Mouse (Mus musculus) heart, embryonic 11.5 days (tissue): ENCODE measurements around the gene Tbkbp1. TPM values are rescaled to one million over a fixed set of nuclear protein-coding genes. Genes with fewer than 3 reads are reported as not detected.

Experiments
- ATAC-seq: fragments of 200-750 bp; cut with Nextera tagmentation; replicated peaks from 2 replicates; pipeline ENCODE4 v1.8.0; 2017; ENCODE audit warnings: moderate library complexity; ENCODE audit not compliant: insufficient number of reproducible peaks, low FRiP score, low TSS enrichment
- H3K27ac ChIP-seq: fragments of 300-500 bp; sonication (generic); 2 replicates; pipeline ENCODE4 v1.5.1; 2014; ENCODE audit warnings: mild to moderate bottlenecking, low read depth, low read length
- H3K27me3 ChIP-seq: fragments of 300-500 bp; sonication (generic); 2 replicates; pipeline ENCODE4 v1.6.1; 2014; ENCODE audit warnings: mild to moderate bottlenecking, low read length, mixed read lengths; ENCODE audit not compliant: control insufficient read depth, insufficient read depth
- H3K36me3 ChIP-seq: fragments of 300-500 bp; sonication (generic); 2 replicates; pipeline ENCODE4 v1.6.1; 2014; ENCODE audit warnings: mild to moderate bottlenecking, low read length, moderate library complexity, mixed read lengths; ENCODE audit not compliant: control insufficient read depth, insufficient read depth
- H3K4me1 ChIP-seq: fragments of 300-500 bp; sonication (generic); 2 replicates; pipeline ENCODE4 v1.6.1; 2014; ENCODE audit warnings: low read length; ENCODE audit not compliant: control insufficient read depth, insufficient read depth
- H3K4me2 ChIP-seq: fragments of 300-500 bp; sonication (generic); 2 replicates; pipeline ENCODE4 v1.6.1; 2014; ENCODE audit warnings: mild to moderate bottlenecking, moderate library complexity
- H3K4me3 ChIP-seq: fragments of 300-500 bp; sonication (generic); 2 replicates; pipeline ENCODE4 v1.5.1; 2014; ENCODE audit warnings: low read depth, low read length
- H3K9ac ChIP-seq: fragments of 300-500 bp; sonication (generic); 2 replicates; pipeline ENCODE4 v1.6.1; 2014; ENCODE audit warnings: mild to moderate bottlenecking, low read depth, low read length, moderate library complexity
- H3K9me3 ChIP-seq: fragments of 300-500 bp; sonication (generic); replicated peaks from 2 replicates; pipeline ENCODE4 v1.6.1; 2016; ENCODE audit warnings: low read length; ENCODE audit not compliant: control insufficient read depth
- WGBS: fragments of 180-500 bp; shearing (Covaris S2); extraction: QIAGEN DNeasy Blood & Tissue Kit; methylation state at CpG from one replicate; pipeline ENCODE4 v1.1.7; 2014; ENCODE audit not compliant: insufficient replicate concordance; 5-methylcytosine and 5-hydroxymethylcytosine counted together
- polyA plus RNA-seq: library from polyadenylated mRNA; unstranded; fragments of >200 nt; fragmentation: Nextera tagmentation; extraction: Ambion mirVana; gene quantifications from 2 replicates; pipeline ENCODE4 v1.2.1, GENCODE M21; 2014

Gene Tbkbp1
- polyA plus RNA-seq, 1 experiment from 2014 or later, result 5.7 TPM

DNA sequence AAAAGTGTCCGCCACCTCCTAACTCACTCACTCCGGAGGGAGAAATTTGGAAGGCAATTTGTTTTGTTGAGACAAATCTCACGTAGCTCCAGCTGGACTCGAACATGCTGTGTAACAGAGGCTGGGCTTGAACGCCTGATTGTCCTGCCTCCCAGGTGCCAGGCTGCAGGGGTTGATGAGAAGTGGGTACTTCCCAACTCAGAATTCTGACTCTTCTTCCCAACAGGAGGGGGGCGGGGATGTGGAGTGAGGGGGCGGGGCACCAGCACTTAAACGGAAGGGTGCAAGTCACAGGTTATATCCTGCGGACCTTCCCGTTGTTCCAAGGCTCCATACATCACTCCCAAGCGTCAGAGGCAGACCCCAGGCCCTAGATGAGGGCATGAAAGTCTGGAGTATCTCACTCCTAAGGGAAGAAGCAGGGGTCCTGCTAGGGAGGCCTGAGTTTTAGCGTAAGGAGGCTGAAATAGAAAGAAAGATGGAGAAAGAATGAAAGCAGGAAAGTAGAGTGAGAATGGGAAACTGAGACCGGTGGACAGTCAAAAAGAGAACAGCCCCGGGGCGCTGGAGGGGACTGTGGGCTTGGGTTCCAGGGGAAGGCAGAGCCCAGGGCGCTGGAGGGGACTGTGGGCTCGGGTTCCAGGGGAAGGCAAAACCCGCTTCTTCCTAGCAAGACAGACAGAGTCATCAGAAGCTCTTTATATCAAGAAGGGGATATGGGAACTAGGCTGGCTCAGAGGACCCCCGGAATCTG is 23.6 kb downstream of the Tbkbp1 start:
- Histone ChIP-seq H3K4me2 (peak overlapping the region; percentile 89), H3K9ac (no peak overlapping the region), H3K9me3 (no peaks in the 10 kb centered on the region), H3K36me3 (no peaks in the 10 kb centered on the region), H3K4me3 (peak overlapping the region; percentile 53), H3K27ac (no peak overlapping the region), H3K4me1 (peaks cover 10% of the 10 kb centered on the region), H3K27me3 (peaks cover 19% of the 10 kb centered on the region)
- 16% methylated on average over 19 of the region's 19 CpGs for WGBS
- no peak for ATAC-seq

DNA sequence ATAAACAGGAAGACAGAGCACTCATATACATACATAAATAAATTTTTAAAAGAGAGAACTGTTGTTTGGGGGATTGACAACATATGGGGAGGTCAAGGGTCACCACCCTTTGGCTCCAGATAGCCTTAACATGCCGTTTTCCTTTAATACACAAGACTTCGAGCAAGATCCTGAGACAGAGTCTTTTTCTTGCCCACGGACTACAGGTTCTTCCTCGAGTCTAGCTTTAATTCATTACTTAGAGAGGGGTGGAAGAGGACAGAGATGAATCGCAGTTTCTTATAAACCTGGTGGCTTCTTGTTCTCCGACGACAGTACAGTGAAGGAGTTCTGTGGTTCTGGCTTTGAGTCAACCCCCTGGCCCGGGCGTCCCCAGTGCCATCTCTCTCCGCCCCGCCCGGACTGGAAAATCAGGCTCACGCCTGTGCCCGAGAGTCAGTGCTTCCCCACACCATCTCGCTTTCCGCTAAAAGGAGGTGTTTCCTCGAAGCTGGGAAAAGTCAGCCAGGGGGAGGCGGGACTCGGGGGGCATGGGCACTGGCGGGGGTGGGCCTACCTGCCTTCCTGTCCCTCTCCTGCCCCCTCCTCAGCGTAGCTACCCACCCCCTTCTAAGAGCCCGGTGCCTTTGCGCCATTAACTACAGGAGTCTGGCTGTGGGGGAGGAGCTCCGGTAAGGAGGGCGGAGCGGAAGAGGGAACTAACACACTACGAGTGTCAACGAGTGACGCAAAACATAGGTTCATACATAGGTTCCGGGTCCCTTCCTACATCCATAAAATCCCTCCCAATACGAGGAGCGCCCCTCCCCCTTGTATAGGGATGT is 24.4 kb downstream of the Tbkbp1 start:
- H3K4me3 ChIP-seq, result peak overlapping the region; percentile 53
- H3K4me1 ChIP-seq, result peaks cover 10% of the 10 kb centered on the region
- no peak overlapping the region for H3K27ac ChIP-seq
- ATAC-seq, result peak; percentile 40; the same call in 1 of the 2 replicates
- H3K4me2 ChIP-seq, result peak overlapping the region; percentile 89
- peaks cover 18% of the 10 kb centered on the region for H3K27me3 ChIP-seq
- WGBS, result 3% methylated on average over 32 of the region's 32 CpGs
- no peaks in the 10 kb centered on the region for H3K9me3 ChIP-seq
- peak overlapping the region; percentile 70; the same call in 1 of the 2 replicates for H3K9ac ChIP-seq
- no peaks in the 10 kb centered on the region for H3K36me3 ChIP-seq

DNA sequence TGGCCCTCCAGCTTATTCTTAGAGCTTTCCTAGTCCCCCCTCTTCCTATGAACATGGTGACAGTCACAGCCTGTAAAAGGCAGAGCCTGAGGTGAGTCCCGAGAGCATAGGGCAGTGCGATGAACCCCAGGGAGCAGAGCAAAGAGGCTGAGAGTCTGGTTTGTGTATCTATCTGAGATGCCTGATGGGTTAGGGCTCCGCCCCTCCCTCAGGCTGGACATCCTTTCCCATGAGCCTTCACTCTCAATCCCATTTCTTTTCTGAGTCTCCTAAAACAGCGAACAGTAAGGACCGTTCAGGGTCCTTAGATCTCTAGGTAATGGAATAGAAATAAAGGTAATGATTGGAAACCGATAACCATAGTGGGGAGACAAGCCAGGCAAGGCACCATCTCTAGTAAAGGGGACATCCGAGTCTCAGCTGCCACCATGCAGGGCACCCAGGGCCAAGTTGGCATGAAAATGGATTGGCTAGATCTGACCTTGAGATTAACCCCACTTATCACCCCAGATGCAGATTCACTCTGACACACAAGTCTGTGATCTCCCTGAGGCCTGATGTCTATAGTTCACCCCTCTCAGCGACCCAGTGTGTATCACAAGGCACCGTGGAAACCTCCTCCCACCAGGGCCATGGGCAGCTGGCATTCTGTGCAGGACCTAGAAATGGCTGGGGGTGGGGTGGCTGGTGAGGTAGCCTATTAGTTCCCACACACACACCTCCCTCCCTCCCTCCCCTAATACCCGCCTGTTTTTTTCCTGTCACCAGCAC is 26.8 kb downstream of the Tbkbp1 start:
- peaks cover 19% of the 10 kb centered on the region for H3K4me1 ChIP-seq
- no peak overlapping the region for H3K9ac ChIP-seq
- H3K27ac ChIP-seq, result no peak overlapping the region
- H3K4me2 ChIP-seq, result no peak overlapping the region
- no peak overlapping the region for H3K4me3 ChIP-seq
- no peaks in the 10 kb centered on the region for H3K36me3 ChIP-seq
- WGBS, result 55% methylated on average over 10 of the region's 10 CpGs
- H3K27me3 ChIP-seq, result peaks cover 10% of the 10 kb centered on the region; the same call in 1 of the 2 replicates
- ATAC-seq, result no peak
- no peaks in the 10 kb centered on the region for H3K9me3 ChIP-seq

- 9% methylated on average over 11 of the region's 11 CpGs for WGBS
- H3K4me1 ChIP-seq, result peaks cover 19% of the 10 kb centered on the region
- H3K27me3 ChIP-seq, result peaks cover 20% of the 10 kb centered on the region
- no peak overlapping the region for H3K4me3 ChIP-seq
- no peak overlapping the region for H3K9ac ChIP-seq
- no peaks in the 10 kb centered on the region for H3K36me3 ChIP-seq
- no peak for ATAC-seq
- no peak overlapping the region for H3K27ac ChIP-seq
- H3K9me3 ChIP-seq, result no peaks in the 10 kb centered on the region
- no peak overlapping the region for H3K4me2 ChIP-seq
These were observed 27.9 kb downstream of the Tbkbp1 start for GRCm38 (mm10) chr11:97123282-97123890.

- H3K9me3 ChIP-seq, result no peaks in the 10 kb centered on the region
- ATAC-seq, result no peak
- no peak overlapping the region for H3K4me3 ChIP-seq
- H3K4me2 ChIP-seq, result no peak overlapping the region
- no peak overlapping the region for H3K27ac ChIP-seq
- peaks cover 17% of the 10 kb centered on the region for H3K4me1 ChIP-seq
- H3K9ac ChIP-seq, result 0 out of 2 replicates have a peak overlapping the region, but pooled peaks have one; percentile 3
- H3K36me3 ChIP-seq, result no peaks in the 10 kb centered on the region
- 39% methylated on average over 3 of the region's 3 CpGs for WGBS
- peaks cover 44% of the 10 kb centered on the region for H3K27me3 ChIP-seq
These were observed 30.7 kb downstream of the Tbkbp1 start for GRCm38 (mm10) chr11:97120641-97121040.

DNA sequence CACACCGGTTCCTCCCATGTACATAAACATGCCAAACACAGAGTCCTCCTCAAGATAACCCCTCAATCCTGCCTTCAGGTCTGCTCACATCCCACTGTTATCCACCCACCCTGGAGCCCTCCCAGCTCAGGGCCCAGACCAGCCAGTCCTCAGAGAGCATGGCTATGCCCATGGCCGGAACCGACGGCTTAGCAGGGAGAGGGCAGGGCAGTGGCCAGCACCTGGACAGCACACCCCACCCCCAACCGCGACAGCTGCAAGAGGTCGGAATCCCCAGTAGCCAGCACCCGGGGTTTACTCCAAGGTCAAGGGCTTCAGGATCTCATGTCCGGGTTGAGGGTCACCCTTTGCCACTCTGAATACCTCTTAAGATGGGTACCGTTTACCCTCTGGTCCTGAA is 31.1 kb downstream of the Tbkbp1 start:
- no peak overlapping the region for H3K4me2 ChIP-seq
- WGBS, result 49% methylated on average over 10 of the region's 10 CpGs
- no peak for ATAC-seq
- no peaks in the 10 kb centered on the region for H3K36me3 ChIP-seq
- H3K9ac ChIP-seq, result no peak overlapping the region
- no peaks in the 10 kb centered on the region for H3K9me3 ChIP-seq
- no peak overlapping the region for H3K4me3 ChIP-seq
- H3K27ac ChIP-seq, result no peak overlapping the region
- H3K4me1 ChIP-seq, result peaks cover 20% of the 10 kb centered on the region
- H3K27me3 ChIP-seq, result peaks cover 48% of the 10 kb centered on the region

GRCm38 (mm10) chr11:97115797-97116196 is 35.5 kb downstream of the Tbkbp1 start:
- Histone ChIP-seq H3K9me3 (no peaks in the 10 kb centered on the region), H3K27ac (no peak overlapping the region), H3K9ac (no peak overlapping the region), H3K36me3 (no peaks in the 10 kb centered on the region), H3K4me1 (peaks cover 20% of the 10 kb centered on the region), H3K4me3 (no peak overlapping the region), H3K27me3 (peaks cover 77% of the 10 kb centered on the region), H3K4me2 (peak overlapping the region; percentile 75)
- ATAC-seq, result no peak
- WGBS, result 8% methylated on average over 11 of the region's 11 CpGs
